Mouse (Mus musculus): ENCODE measurements around the gene Fabp1.

- TF ChIP-seq CTCF (IDR thresholded peaks at IDR 0.05; ENCODE audit: control insufficient read depth, insufficient read depth, low read length) (no peak), POLR2A (IDR thresholded peaks at IDR 0.05; ENCODE audit: borderline replicate concordance, control insufficient read depth, low read depth, low read length) (no peak)
Measured at GRCm38 (mm10) chr6:71156674-71157326, 42.8 kb upstream of the Fabp1 start.

Measured in bone marrow, adult 2 months (tissue).